Mouse (Mus musculus): ENCODE data around the gene Gfod2. TPM values are rescaled to one million over a fixed set of nuclear protein-coding genes. Genes with fewer than 3 reads are reported as not detected.

Gene Gfod2
- polyA plus RNA-seq, 1 experiment from 2014 or later, result 38.3 TPM

DNA sequence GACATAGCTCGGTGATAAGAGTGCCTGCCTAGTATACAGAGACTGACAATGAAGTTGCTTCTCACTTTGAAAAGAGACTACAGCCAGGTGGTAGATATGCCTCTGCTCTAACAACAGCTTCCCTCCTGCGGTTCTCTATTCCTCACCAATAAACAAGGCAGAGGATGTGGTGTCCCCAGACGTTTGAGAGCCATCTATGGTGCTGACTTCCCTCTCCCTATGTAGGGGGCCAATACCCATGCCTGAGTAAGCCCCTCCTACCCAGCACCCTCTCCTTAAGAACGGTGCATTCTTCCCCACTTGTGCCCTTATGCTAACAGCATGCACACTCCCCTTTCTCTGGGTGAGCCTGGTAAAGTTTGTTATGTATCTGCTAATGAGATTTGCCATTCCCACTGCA is 30.5 kb upstream of the Gfod2 start:
- 78% methylated on average over 4 of the region's 4 CpGs for WGBS
- H3K36me3 ChIP-seq (replicated peaks), result peaks cover 38% of the 10 kb centered on the region
- H3K4me3 ChIP-seq, result no peak overlapping the region
- H3K27me3 ChIP-seq (ENCODE audit: poor library complexity, severe bottlenecking), result no peaks in the 10 kb centered on the region
- H3K9me3 ChIP-seq, result no peaks in the 10 kb centered on the region
- peaks cover 6% of the 10 kb centered on the region for H3K4me1 ChIP-seq
- no peak overlapping the region for H3K27ac ChIP-seq
- no peak for DNase-seq (ENCODE audit: extremely low spot score, low spot score)

- H3K4me3 ChIP-seq, result no peak overlapping the region
- 88% methylated on average over 2 of the region's 2 CpGs for WGBS
These were observed 29.8 kb upstream of the Gfod2 start for GRCm38 (mm10) chr8:105788241-105788640.

GRCm38 (mm10) chr8:105780298-105780697 is 21.8 kb upstream of the Gfod2 start:
- H3K27me3 ChIP-seq (ENCODE audit: poor library complexity, severe bottlenecking), result no peaks in the 10 kb centered on the region
- H3K9me3 ChIP-seq, result no peaks in the 10 kb centered on the region
- no peak for DNase-seq (ENCODE audit: extremely low spot score, low spot score)
- no peaks in the 10 kb centered on the region for H3K4me1 ChIP-seq
- no peak overlapping the region for H3K4me3 ChIP-seq
- H3K27ac ChIP-seq, result no peak overlapping the region
- 93% methylated on average over 5 of the region's 5 CpGs for WGBS
- H3K36me3 ChIP-seq (replicated peaks), result peaks cover 97% of the 10 kb centered on the region

More at GRCm38 (mm10) chr8:105788241-105788640, 29.8 kb upstream of the Gfod2 start:
- Histone ChIP-seq H3K27me3 (ENCODE audit: poor library complexity, severe bottlenecking) (no peaks in the 10 kb centered on the region), H3K4me1 (peaks cover 6% of the 10 kb centered on the region), H3K36me3 (replicated peaks) (peaks cover 45% of the 10 kb centered on the region), H3K27ac (no peak overlapping the region), H3K9me3 (no peaks in the 10 kb centered on the region)
- peak; percentile 61 for DNase-seq (ENCODE audit: extremely low spot score, low spot score)

DNA sequence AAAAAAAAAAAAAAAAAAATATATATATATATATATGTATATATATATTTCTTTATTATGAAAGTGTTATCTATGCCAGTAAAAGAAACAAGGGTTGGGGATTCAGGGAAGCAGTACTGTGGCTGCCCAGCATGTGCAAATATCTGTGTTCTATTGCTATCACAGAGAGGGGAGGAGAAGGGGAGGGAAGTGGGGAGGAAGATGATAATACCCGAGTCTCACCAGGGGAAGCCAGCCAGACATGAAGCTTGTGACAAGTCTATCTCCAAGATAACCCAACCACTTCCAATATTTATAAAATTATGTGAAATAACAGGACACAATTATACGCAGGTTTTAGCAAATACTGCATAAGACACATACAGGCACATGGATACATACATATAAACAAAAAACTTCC is 19.4 kb upstream of the Gfod2 start:
- no peaks in the 10 kb centered on the region for H3K9me3 ChIP-seq
- H3K27ac ChIP-seq, result no peak overlapping the region
- no peak overlapping the region for H3K4me3 ChIP-seq
- WGBS, result 93% methylated on average over 2 of the region's 2 CpGs
- no peaks in the 10 kb centered on the region for H3K4me1 ChIP-seq
- H3K27me3 ChIP-seq (ENCODE audit: poor library complexity, severe bottlenecking), result no peaks in the 10 kb centered on the region
- no peak for DNase-seq (ENCODE audit: extremely low spot score, low spot score)
- H3K36me3 ChIP-seq (replicated peaks), result peaks cover 99% of the 10 kb centered on the region

GRCm38 (mm10) chr8:105774498-105774897 is 16.0 kb upstream of the Gfod2 start:
- H3K9me3 ChIP-seq, result no peaks in the 10 kb centered on the region
- H3K4me3 ChIP-seq, result no peak overlapping the region
- WGBS, result 95% methylated on average over 5 of the region's 5 CpGs
- H3K36me3 ChIP-seq (replicated peaks), result peaks cover 96% of the 10 kb centered on the region
- no peaks in the 10 kb centered on the region for H3K4me1 ChIP-seq
- no peak overlapping the region for H3K27ac ChIP-seq
- no peak for DNase-seq (ENCODE audit: extremely low spot score, low spot score)
- H3K27me3 ChIP-seq (ENCODE audit: poor library complexity, severe bottlenecking), result no peaks in the 10 kb centered on the region

GRCm38 (mm10) chr8:105773441-105773861 is 15.0 kb upstream of the Gfod2 start:
- H3K27me3 ChIP-seq (ENCODE audit: poor library complexity, severe bottlenecking), result no peaks in the 10 kb centered on the region
- no peak overlapping the region for H3K4me3 ChIP-seq
- H3K27ac ChIP-seq, result no peak overlapping the region
- H3K36me3 ChIP-seq (replicated peaks), result peaks cover 96% of the 10 kb centered on the region
- WGBS, result 100% methylated on average over 1 of the region's 1 CpGs
- no peak for DNase-seq (ENCODE audit: extremely low spot score, low spot score)
- no peaks in the 10 kb centered on the region for H3K4me1 ChIP-seq
- no peaks in the 10 kb centered on the region for H3K9me3 ChIP-seq

GRCm38 (mm10) chr8:105771398-105772175 is 13.1 kb upstream of the Gfod2 start:
- H3K4me3 ChIP-seq, result no peak overlapping the region
- H3K4me1 ChIP-seq, result no peaks in the 10 kb centered on the region
- no peak overlapping the region for H3K27ac ChIP-seq
- no peak for DNase-seq (ENCODE audit: extremely low spot score, low spot score)
- 93% methylated on average over 12 of the region's 12 CpGs for WGBS
- H3K36me3 ChIP-seq (replicated peaks), result peaks cover 90% of the 10 kb centered on the region
- no peaks in the 10 kb centered on the region for H3K9me3 ChIP-seq
- no peaks in the 10 kb centered on the region for H3K27me3 ChIP-seq (ENCODE audit: poor library complexity, severe bottlenecking)

DNA sequence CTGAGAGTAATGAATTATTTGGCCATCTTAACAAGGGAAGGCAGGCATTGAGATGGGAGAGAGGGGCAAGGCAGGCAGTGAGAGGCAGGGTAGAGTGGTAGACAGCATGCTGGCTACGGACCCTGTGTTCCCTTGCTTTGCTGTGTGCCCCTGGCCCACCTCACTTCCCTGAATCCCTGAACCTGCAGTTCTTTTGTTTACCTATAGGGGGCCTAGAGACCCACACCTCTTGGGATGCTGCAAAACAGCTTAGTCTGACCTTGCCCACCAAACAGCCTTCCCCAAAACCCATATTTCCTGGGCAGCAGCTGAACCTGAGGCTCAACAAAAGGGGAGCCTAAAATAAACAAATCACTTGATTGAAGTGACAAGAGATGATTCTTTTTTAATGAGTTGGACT is 12.1 kb upstream of the Gfod2 start:
- H3K4me1 ChIP-seq, result no peaks in the 10 kb centered on the region
- H3K9me3 ChIP-seq, result no peaks in the 10 kb centered on the region
- WGBS, result 90% methylated on average over 1 of the region's 1 CpGs
- peak; percentile 28 for DNase-seq (ENCODE audit: extremely low spot score, low spot score)
- H3K4me3 ChIP-seq, result no peak overlapping the region
- no peaks in the 10 kb centered on the region for H3K27me3 ChIP-seq (ENCODE audit: poor library complexity, severe bottlenecking)
- no peak overlapping the region for H3K27ac ChIP-seq
- peaks cover 80% of the 10 kb centered on the region for H3K36me3 ChIP-seq (replicated peaks)

DNA sequence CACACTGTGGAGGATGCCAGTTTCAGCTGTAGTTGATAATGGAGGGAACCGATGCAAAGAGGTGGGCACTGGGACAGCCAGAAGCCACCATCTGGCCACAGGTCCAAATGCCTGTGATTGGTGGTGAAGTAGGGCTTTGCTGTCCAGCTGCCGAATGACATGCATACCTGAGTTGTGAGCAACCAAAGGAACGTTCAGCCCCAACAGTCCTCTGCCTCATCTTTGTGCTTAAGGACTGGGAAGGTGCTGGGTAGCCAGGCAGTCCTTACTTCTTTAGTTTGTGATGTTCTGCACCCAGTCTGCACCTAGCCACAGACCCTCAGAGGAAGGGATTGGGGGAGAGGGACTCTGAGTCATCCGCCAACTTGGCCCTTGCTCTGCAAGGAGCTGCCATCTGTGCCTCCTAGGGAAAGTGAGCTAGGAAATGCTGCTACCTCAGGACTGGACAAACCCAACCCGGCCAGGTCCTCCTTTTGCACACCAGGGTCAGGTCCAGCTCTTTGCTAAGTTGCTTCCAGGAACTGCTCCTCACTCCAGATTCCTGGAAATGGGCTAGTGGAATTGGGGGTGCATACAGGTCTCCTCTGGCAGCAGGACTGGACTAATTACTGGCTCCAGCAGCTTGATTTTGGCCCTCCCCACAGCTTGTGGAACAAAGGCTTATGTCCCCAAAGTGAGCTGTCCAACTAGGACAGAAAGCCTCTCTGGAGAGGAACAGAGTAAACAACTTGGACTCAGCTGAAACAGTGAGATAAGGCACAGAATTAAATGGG is 10.2 kb upstream of the Gfod2 start:
- WGBS, result 96% methylated on average over 5 of the region's 5 CpGs
- DNase-seq (ENCODE audit: extremely low spot score, low spot score), result no peak
- peaks cover 61% of the 10 kb centered on the region for H3K36me3 ChIP-seq (replicated peaks)

DNA sequence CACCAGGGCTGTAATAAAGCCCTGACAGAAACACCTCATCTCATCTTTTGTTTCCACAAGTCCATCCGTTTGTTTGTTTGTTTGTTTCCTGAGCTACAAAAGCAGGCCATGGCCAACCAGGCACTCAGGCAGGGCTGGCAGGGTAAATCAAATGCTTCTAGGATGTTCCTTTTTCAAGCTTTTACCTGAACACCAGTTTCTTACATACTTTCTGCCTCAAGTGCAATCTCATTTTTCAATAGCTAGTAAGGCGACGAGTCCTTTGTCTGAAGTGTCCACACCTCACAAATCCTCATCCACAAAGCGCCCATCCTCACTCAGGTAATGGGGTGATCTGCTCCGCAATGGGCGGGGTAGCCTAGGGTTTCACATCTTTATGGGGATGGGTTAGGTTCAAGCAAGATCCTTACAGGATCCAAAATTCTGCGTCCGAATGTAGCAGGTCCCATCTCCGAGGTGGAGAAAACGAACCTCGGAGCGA is 628 bp downstream of the Gfod2 start:
- peaks cover 9% of the 10 kb centered on the region for H3K36me3 ChIP-seq (replicated peaks)
- DNase-seq (ENCODE audit: extremely low spot score, low spot score), result peak; percentile 20
- H3K9me3 ChIP-seq, result no peaks in the 10 kb centered on the region
- peak overlapping the region; percentile 89 for H3K27ac ChIP-seq
- peak overlapping the region; percentile 87 for H3K4me3 ChIP-seq
- no peaks in the 10 kb centered on the region for H3K27me3 ChIP-seq (ENCODE audit: poor library complexity, severe bottlenecking)
- H3K4me1 ChIP-seq, result peaks cover 17% of the 10 kb centered on the region
- 2% methylated on average over 12 of the region's 12 CpGs for WGBS

More for the DNA sequence above, 10.2 kb upstream of the Gfod2 start:
- H3K27me3 ChIP-seq (ENCODE audit: poor library complexity, severe bottlenecking), result no peaks in the 10 kb centered on the region
- no peak overlapping the region for H3K27ac ChIP-seq
- no peak overlapping the region for H3K4me3 ChIP-seq
- H3K4me1 ChIP-seq, result no peaks in the 10 kb centered on the region
- H3K9me3 ChIP-seq, result no peaks in the 10 kb centered on the region

- Histone ChIP-seq H3K27ac (no peak overlapping the region), H3K36me3 (replicated peaks) (peaks cover 9% of the 10 kb centered on the region), H3K27me3 (ENCODE audit: poor library complexity, severe bottlenecking) (no peaks in the 10 kb centered on the region), H3K4me3 (no peak overlapping the region), H3K9me3 (no peaks in the 10 kb centered on the region), H3K4me1 (peaks cover 30% of the 10 kb centered on the region)
- DNase-seq (ENCODE audit: extremely low spot score, low spot score), result no peak
- WGBS, result 95% methylated on average over 2 of the region's 2 CpGs
These were observed 3.8 kb downstream of the Gfod2 start for GRCm38 (mm10) chr8:105754688-105755087.

DNA sequence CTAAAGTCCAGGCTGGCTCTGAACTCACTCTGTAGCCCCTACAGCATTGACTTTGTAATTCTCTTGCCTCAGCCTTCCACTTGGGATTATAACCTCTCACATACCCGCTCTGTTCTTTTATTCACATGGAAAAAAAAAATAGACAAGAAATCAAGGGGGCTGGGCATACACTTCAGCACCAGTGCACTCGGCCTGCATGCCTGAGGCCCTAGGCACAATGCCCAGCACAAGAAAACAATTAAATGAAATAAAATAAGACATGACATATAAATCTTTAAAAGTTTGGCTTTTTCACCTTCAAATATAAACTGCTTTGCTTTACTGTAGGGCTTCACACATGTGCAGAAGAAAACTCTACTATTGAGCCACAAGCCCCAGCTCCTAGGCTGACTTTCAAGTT is 4.5 kb downstream of the Gfod2 start:
- 84% methylated on average over 2 of the region's 2 CpGs for WGBS
- Histone ChIP-seq H3K36me3 (replicated peaks) (peaks cover 9% of the 10 kb centered on the region), H3K4me1 (peaks cover 32% of the 10 kb centered on the region), H3K9me3 (no peaks in the 10 kb centered on the region), H3K27me3 (ENCODE audit: poor library complexity, severe bottlenecking) (no peaks in the 10 kb centered on the region), H3K27ac (no peak overlapping the region), H3K4me3 (no peak overlapping the region)
- DNase-seq (ENCODE audit: extremely low spot score, low spot score), result no peak

DNA sequence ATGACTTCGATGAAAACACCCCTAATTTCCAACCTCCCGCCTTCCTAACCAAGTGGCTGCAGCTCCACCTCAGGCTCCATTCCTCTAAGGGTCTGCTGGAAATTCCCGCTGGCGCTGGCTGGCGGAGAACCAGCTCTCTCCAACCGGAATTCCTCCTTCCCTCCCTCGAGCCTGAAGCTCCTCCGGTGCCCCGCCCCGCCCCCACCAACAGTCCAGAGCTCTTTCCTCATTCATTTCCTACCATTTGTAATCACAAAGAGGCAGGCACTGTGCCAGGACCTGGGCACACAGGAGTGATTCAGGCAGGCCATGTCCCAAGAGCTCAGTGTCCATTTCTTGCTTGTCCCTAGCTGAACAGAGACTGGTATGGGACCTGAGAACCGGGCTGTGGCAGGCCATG is 7.9 kb downstream of the Gfod2 start:
- no peak for DNase-seq (ENCODE audit: extremely low spot score, low spot score)
- H3K4me1 ChIP-seq, result peaks cover 24% of the 10 kb centered on the region
- H3K36me3 ChIP-seq (replicated peaks), result peaks cover 14% of the 10 kb centered on the region
- peak overlapping the region; percentile 60 for H3K27ac ChIP-seq
- H3K4me3 ChIP-seq, result peak overlapping the region; percentile 0; the same call in 1 of the 2 replicates
- no peaks in the 10 kb centered on the region for H3K9me3 ChIP-seq
- WGBS, result 13% methylated on average over 11 of the region's 11 CpGs
- no peaks in the 10 kb centered on the region for H3K27me3 ChIP-seq (ENCODE audit: poor library complexity, severe bottlenecking)

All from forebrain, embryonic 10.5 days (tissue).